Mouse (Mus musculus) sigmoid colon, adult 10 weeks (tissue): ENCODE measurements around the gene Crb3. TPM values are rescaled to one million over a fixed set of nuclear protein-coding genes. Genes with fewer than 3 reads are reported as not detected.

ENCODE experiments used
- polyA plus RNA-seq: library from polyadenylated mRNA; stranded (reverse); fragments of 350-450 nt; fragmentation: Illumina TruSeq; extraction: RNeasy Lipid Tissue Mini Kit (QIAGEN cat#74804); gene quantifications from one replicate; pipeline ENCODE4 v1.2.3, GENCODE M21; 2014; ENCODE audit warnings: low read depth, low replicate concordance

Gene Crb3
- polyA plus RNA-seq = 38.8 TPM

DNA sequence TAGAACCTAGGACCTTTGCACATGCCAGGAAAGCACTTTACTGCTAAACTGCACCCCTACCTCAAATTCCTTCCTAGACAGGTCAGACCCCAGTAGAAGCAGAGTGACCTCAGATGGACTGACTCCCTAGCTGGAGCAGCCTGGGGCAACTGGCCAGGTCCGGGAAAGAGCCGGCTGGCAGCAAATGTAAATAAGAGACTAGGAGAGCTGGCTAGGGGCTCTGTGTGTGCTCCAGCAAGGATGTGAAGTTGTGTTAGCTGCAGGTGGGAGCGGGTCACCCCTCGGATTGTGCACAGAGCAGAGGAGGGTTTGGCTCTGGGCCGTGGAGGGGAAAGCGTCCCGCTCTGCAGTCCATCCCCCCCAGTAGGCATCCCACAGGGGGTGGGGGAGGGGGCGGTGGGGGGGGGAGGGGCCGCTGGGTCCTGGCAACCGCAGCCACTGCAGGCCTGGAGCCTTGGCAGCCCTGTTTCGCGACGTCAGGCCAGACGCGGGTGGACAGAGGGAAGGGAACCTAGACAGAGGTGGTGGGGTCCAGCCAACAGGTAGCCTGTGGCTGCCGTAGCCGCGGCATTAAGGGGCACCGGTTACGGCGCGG, at the start of gene Crb3:
Gene Crb3 (plus strand): TSS at position 215 of the 595 bp plus-strand sequence.

DNA sequence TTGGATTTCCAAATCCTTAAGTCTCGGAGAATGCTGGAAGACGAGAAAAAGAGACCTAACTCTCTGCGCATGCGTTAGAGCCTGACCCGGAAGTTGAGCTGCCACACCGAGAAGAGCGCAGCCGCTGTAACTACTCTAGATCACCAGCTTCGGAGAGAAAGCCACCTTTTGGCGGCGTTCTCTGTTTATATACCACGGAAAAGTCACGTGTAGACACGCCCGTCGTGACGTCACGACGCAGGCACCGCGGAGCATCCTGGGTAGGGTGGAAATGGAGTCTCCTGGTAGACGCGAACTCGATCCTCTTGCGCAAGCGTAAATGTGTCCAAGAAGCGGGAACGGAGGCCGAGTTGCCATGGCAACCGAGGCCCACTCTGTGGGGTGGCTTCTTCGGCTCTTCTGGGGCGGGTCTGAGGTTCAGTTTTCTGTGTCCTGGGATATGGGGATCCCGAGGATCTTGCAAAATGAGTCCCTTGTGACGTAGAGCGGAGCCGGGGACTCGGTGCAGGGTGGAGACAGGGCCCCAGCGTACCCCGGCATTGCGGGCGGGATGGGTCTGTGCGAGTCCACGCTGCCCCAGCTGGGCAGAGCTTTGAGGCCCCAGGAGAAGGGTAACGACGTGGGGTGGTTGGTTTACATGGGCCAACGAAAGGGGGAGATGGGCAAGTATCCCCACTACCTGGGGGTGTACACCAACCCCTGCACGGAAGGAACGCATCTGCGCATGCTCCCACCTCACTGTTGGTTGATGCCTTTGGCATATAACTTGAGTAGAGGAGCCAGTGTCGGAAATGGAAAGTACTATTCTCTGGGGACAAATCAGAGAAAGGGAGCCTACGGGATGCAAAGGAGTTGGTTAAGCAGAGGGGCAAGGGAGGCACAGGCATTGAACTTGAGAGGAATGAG, 47.4 kb upstream of the Crb3 start, which contains the start of the genes Gtf2f1 and Gm17949:
Gene Gtf2f1 (minus strand): TSS at position 53 of the 906 bp plus-strand sequence.
Gene Gm17949 (plus strand): TSS at position 234 of the 906 bp plus-strand sequence.

GRCm38 (mm10) chr17:57030931-57031660, 27.8 kb upstream of the Crb3 start, which contains the start of gene Khsrp:
Khsrp (minus strand) TSS chr17:57031522.

GRCm38 (mm10) chr17:57041554-57041953, 17.4 kb upstream of the Crb3 start, which contains the start of gene Slc25a41:
Slc25a41 (minus strand) TSS chr17:57041654.

DNA sequence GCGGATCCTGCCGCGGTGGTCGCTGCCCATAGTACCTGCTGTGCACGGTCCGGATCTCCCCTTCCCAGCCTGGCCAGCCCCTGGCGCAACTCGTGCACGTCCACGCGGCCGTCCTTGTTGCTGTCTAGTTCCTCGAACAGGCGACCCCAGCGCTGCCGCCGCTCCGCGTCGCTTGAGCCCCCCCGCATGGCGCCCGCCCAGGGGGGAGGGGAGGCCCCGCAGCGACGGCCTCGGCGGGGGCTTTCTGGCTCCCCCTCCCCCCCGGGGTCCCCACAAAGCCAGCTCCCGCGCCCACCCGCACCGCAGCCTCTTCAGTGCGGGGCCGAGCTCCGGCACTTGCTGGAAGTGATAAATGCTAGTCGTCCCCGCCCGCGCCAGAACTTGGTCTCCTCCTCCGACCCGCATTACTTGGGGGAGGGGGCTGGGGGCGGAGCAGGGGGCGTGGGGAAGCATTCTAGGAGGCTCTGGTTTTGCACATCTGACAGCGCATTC, 627 bp downstream of the Crb3 start, which contains the start of gene Slc25a23:
Gene Slc25a23 (minus strand): TSS at position 378 of the 492 bp plus-strand sequence.

DNA sequence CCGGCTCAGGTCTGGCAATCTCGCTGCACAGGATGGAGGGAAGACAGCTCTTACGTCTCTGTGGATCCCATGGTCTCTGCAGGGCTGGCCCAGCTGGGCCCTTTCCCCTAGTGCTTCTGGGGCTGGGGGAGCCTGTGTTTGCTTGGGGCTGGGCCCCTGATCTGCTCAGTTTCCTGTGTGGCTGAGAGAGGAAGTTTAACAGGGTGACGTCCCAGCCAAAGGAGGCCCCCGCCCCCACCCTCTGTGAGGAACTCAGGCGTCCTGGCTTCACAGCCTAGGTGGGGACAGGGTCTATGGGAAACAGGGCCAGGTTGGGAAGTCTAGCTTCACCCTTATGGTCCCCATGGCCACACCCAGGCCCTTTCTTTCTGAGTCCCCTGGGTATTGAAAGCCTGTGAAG, 19.4 kb downstream of the Crb3 start, which contains the start of gene Dennd1c:
Gene Dennd1c (minus strand): TSS at position 179 of the 400 bp plus-strand sequence.

DNA sequence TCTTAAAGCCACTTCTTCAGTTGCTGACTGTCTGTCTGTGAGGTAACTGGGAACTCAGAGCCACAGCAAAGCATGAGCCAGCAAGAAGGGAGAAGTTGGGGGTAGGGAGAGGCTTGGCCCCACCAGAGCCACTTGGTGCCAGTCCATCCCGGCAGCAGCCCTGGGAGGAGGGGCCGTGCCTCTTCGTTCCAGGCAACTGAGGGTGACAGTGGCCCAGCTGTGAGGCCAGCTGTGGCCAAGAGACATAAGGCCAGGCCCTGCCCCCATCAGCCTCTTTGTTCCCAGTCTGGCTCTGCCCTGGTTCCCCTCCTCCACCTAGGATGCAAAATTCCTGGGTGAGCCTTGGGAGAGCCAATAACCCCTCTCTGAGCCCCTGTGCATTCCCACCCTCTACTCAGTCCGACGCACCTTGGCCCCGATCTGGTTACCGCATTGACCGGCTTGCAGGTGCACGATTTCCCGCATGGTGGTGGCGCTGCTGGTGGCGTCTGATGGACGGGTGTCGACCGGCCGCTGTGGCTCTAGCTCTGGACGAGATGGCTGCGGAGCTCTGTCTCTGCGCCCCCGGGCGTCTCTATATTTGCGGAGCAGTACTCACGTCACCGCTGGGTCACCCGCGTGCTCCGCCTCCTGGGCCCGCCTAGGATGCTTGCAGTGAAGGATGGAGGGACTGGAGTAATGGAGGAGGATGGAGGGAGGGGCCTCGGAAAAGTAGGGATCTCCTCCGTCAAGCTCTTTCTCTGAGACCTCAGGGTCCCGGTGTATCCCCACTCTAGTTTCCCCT, 28.3 kb downstream of the Crb3 start, which contains the start of gene Tubb4a:
Gene Tubb4a (minus strand): TSS at position 734 of the 784 bp plus-strand sequence.

DNA sequence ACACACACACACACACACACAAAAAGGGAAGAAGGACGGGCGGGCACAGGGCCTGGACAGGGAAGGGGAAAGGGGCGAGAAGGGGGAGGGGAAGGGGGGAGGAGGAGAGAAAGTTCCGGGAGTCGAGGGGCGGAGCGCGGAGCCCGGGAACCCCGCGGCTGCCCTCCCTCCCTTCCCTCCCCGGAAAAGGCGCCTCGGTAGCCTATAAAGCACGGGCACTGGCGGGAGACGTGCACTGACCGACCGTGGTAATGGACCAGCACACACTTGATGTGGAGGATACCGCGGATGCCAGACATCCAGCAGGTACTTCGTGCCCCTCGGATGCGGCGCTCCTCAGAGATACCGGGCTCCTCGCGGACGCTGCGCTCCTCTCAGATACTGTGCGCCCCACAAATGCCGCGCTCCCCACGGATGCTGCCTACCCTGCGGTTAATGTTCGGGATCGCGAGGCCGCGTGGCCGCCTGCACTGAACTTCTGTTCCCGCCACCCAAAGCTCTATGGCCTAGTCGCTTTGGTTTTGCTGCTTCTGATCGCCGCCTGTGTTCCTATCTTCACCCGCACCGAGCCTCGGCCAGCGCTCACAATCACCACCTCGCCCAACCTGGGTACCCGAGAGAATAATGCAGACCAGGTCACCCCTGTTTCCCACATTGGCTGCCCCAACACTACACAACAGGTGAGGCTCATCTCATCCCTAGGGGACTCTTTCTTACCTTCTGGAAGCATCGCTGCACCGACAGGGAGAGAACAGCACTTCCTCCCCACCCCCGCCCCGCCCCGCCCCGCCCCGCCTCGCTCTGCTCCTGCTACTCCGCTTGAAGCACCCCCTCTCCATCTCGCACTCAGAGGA, 46.5 kb downstream of the Crb3 start, which contains the start of gene Tnfsf9:
Gene Tnfsf9 (plus strand): TSS at position 145 of the 854 bp plus-strand sequence.

Other genes with a start within 250 kb of the Crb3 start
- gene Rfx2, start 228.1 kb upstream of the Crb3 start, polyA plus RNA-seq = 0.38 TPM
- not detected for gene Acsbg2, start 184.7 kb upstream of the Crb3 start, polyA plus RNA-seq
- not detected for gene 1700061G19Rik, start 183.6 kb upstream of the Crb3 start, polyA plus RNA-seq
- gene Mllt1, start 123.7 kb upstream of the Crb3 start, polyA plus RNA-seq = 1.1 TPM
- gene Acer1, start 77.0 kb upstream of the Crb3 start, polyA plus RNA-seq = 34.9 TPM
- 1.6 TPM for gene Clpp, start 68.8 kb upstream of the Crb3 start, polyA plus RNA-seq
- 3.2 TPM for gene Alkbh7, start 61.8 kb upstream of the Crb3 start, polyA plus RNA-seq
- gene Pspn, start 59.1 kb upstream of the Crb3 start, polyA plus RNA-seq = not detected
- 2.0 TPM for gene Gtf2f1, start 47.8 kb upstream of the Crb3 start, polyA plus RNA-seq
- not detected for gene Gm17949, start 47.6 kb upstream of the Crb3 start, polyA plus RNA-seq
- gene Khsrp, start 27.6 kb upstream of the Crb3 start, polyA plus RNA-seq = 8.6 TPM
- not detected for gene Slc25a41, start 17.5 kb upstream of the Crb3 start, polyA plus RNA-seq
- gene Slc25a23, start 758 bp downstream of the Crb3 start, polyA plus RNA-seq = 6.9 TPM
- 5.6 TPM for gene Dennd1c, start 19.4 kb downstream of the Crb3 start, polyA plus RNA-seq
- 1.0 TPM for gene Tubb4a, start 28.7 kb downstream of the Crb3 start, polyA plus RNA-seq
- 0.47 TPM for gene Tnfsf9, start 46.2 kb downstream of the Crb3 start, polyA plus RNA-seq
- gene Cd70, start 90.7 kb downstream of the Crb3 start, polyA plus RNA-seq = not detected
- gene Tnfsf14, start 135.1 kb downstream of the Crb3 start, polyA plus RNA-seq = not detected
- 48.2 TPM for gene C3, start 169.0 kb downstream of the Crb3 start, polyA plus RNA-seq
- 2.0 TPM for gene Gpr108, start 189.3 kb downstream of the Crb3 start, polyA plus RNA-seq
- gene Trip10, start 190.3 kb downstream of the Crb3 start, polyA plus RNA-seq = 6.3 TPM
- 1.7 TPM for gene Vav1, start 220.0 kb downstream of the Crb3 start, polyA plus RNA-seq